In genomic region chr6:129557298-129558023, GRCm38 (mm10) we compare ENCODE assay signal across 14 mouse cellular contexts. TPM values are rescaled to one million over a fixed set of nuclear protein-coding genes. Genes with fewer than 3 reads are reported as not detected.
DNase-seq lines count a peak whose midpoint lies in the region; ATAC-seq lines count a peak whose summit lies in the region.
"Had no signal": no experiment of that assay in that cellular context is flagged by ENCODE, and none has a peak within 500 bp of the region (broad histone marks: within the 10 kb centered on the region; RNA-seq: fewer than 3 reads in every experiment).

No protein-coding gene starts in this region.

- H3K4me1 ChIP-seq in kidney, embryonic 16.5 days (ENCODE audit: insufficient read depth, low read length): no peaks in the 10 kb centered on the region
- H3K4me1 ChIP-seq in forebrain, embryonic 16.5 days (replicated peaks; ENCODE audit: control insufficient read depth, insufficient read depth, low read length): 0 out of 2 replicates have a peak, but pooled peaks cover 2% of the 10 kb centered on the region
- H3K4me1 ChIP-seq in liver, embryonic 16.5 days (ENCODE audit: control insufficient read depth, low read depth, low read length): peaks cover 9% of the 10 kb centered on the region; the same call in 1 of the 2 replicates
- no peaks in the 10 kb centered on the region for H3K4me1 ChIP-seq in stomach, embryonic 14.5 days (ENCODE audit: control insufficient read depth, insufficient read depth, low read length)
- H3K4me1 ChIP-seq: heart, embryonic 10.5 days had no signal

- no peaks in the 10 kb centered on the region for H3K9me3 ChIP-seq in kidney, embryonic 16.5 days (ENCODE audit: low read length)
- H3K9me3 ChIP-seq in forebrain, embryonic 16.5 days (ENCODE audit: control insufficient read depth, low read length): no peaks in the 10 kb centered on the region
- H3K9me3 ChIP-seq in liver, embryonic 16.5 days (replicated peaks; ENCODE audit: control insufficient read depth, low read length): no peaks in the 10 kb centered on the region
- no peaks in the 10 kb centered on the region for H3K9me3 ChIP-seq in stomach, embryonic 14.5 days (ENCODE audit: control insufficient read depth, low read depth, low read length)
- H3K9me3 ChIP-seq: heart, embryonic 10.5 days had no signal

- no peak overlapping the region for H3K4me2 ChIP-seq in kidney, embryonic 16.5 days (replicated peaks; ENCODE audit: low read depth, low read length)
- no peak overlapping the region for H3K4me2 ChIP-seq in forebrain, embryonic 16.5 days (ENCODE audit: low read length)
- H3K4me2 ChIP-seq in liver, embryonic 16.5 days (ENCODE audit: low read depth, low read length): no peak overlapping the region
- H3K4me2 ChIP-seq in stomach, embryonic 14.5 days (replicated peaks; ENCODE audit: low read depth, low read length): no peak overlapping the region

- DNase-seq in kidney, postnatal 4 days: no peak
- DNase-seq in thymus, postnatal 0 days (ENCODE audit: low spot score): no peak
- DNase-seq in cerebellum, postnatal 4 days (ENCODE audit: low spot score in 2 of 2): no peak
- no peak for DNase-seq in layer of hippocampus, adult 11-12 months (ENCODE audit: low spot score)
- DNase-seq: cerebellum, adult 11 months; kidney, postnatal 36 days; thymus, adult 2 months had no signal

- H3K27ac ChIP-seq in kidney, embryonic 16.5 days (ENCODE audit: low read length): 0 out of 2 replicates have a peak overlapping the region, but pooled peaks have one; percentile 24
- no peak overlapping the region for H3K27ac ChIP-seq in forebrain, embryonic 16.5 days (ENCODE audit: low read length)
- no peak overlapping the region for H3K27ac ChIP-seq in liver, embryonic 16.5 days (ENCODE audit: low read length)
- no peak overlapping the region for H3K27ac ChIP-seq in stomach, embryonic 14.5 days (ENCODE audit: low read length)
- H3K27ac ChIP-seq: heart, embryonic 10.5 days had no signal

- H3K9ac ChIP-seq in kidney, embryonic 16.5 days (replicated peaks; ENCODE audit: low read length): no peak overlapping the region
- H3K9ac ChIP-seq in forebrain, embryonic 16.5 days (replicated peaks; ENCODE audit: low read depth, low read length): no peak overlapping the region
- no peak overlapping the region for H3K9ac ChIP-seq in liver, embryonic 16.5 days (ENCODE audit: low read depth, low read length)
- H3K9ac ChIP-seq in stomach, embryonic 14.5 days (replicated peaks; ENCODE audit: low read depth, low read length): no peak overlapping the region

- no peaks in the 10 kb centered on the region for H3K36me3 ChIP-seq in kidney, embryonic 16.5 days (ENCODE audit: insufficient read depth, low read length)
- no peaks in the 10 kb centered on the region for H3K36me3 ChIP-seq in forebrain, embryonic 16.5 days (ENCODE audit: control insufficient read depth, insufficient read depth)
- no peaks in the 10 kb centered on the region for H3K36me3 ChIP-seq in liver, embryonic 16.5 days (ENCODE audit: control insufficient read depth, insufficient read depth)
- H3K36me3 ChIP-seq in stomach, embryonic 14.5 days (ENCODE audit: control insufficient read depth, insufficient read depth, low read length): no peaks in the 10 kb centered on the region
- H3K36me3 ChIP-seq: heart, embryonic 10.5 days had no signal

- H3K27me3 ChIP-seq in kidney, embryonic 16.5 days (ENCODE audit: insufficient read depth, low read length): no peaks in the 10 kb centered on the region
- H3K27me3 ChIP-seq in forebrain, embryonic 16.5 days (replicated peaks; ENCODE audit: control insufficient read depth, insufficient read depth, low read length): no peaks in the 10 kb centered on the region
- no peaks in the 10 kb centered on the region for H3K27me3 ChIP-seq in liver, embryonic 16.5 days (ENCODE audit: control insufficient read depth, insufficient read depth, low read depth, low read length)
- H3K27me3 ChIP-seq in stomach, embryonic 14.5 days (ENCODE audit: control insufficient read depth, insufficient read depth, low read length): no peaks in the 10 kb centered on the region

- peak; percentile 89 for ATAC-seq in kidney, embryonic 16.5 days (ENCODE audit: low FRiP score, low TSS enrichment)
- ATAC-seq in forebrain, embryonic 16.5 days: peak; percentile 61
- ATAC-seq in liver, embryonic 16.5 days (ENCODE audit: low read depth): peak; percentile 82
- peak; percentile 81 for ATAC-seq in stomach, embryonic 14.5 days (ENCODE audit: insufficient number of reproducible peaks, insufficient read depth, low FRiP score, low read depth)

- H3K4me3 ChIP-seq in kidney, embryonic 16.5 days (ENCODE audit: low read length): no peak overlapping the region
- no peak overlapping the region for H3K4me3 ChIP-seq in forebrain, embryonic 16.5 days (replicated peaks; ENCODE audit: low read length)
- no peak overlapping the region for H3K4me3 ChIP-seq in liver, embryonic 16.5 days (ENCODE audit: low read depth, low read length)
- H3K4me3 ChIP-seq in stomach, embryonic 14.5 days (ENCODE audit: low read depth, low read length): no peak overlapping the region
- H3K4me3 ChIP-seq: erythroblast, embryonic 14.5 days; heart, embryonic 10.5 days had no signal

RNA-seq across cellular contexts. Expression of gene Klre1, which starts 20.2 kb away (rescaled TPM):
- not detected in 2 replicates for polyA plus RNA-seq in kidney, embryonic 16.5 days (2015; fragmentation: Nextera tagmentation; extraction: Ambion mirVana)
- polyA plus RNA-seq in forebrain, embryonic 16.5 days (2015; fragmentation: Nextera tagmentation; extraction: Ambion mirVana): not detected in 2 replicates
- 0.13 TPM in 1 of 2 replicates, not detected in the other for polyA plus RNA-seq in liver, embryonic 16.5 days (2015; fragmentation: Nextera tagmentation; extraction: Ambion mirVana)
- not detected in 2 replicates for polyA plus RNA-seq in stomach, embryonic 14.5 days (2014; fragmentation: Nextera tagmentation; extraction: Ambion mirVana)
- 0.45 and 0.74 TPM in 2 replicates for polyA plus RNA-seq in thymus, postnatal 0 days (2015; fragmentation: Nextera tagmentation; extraction: Ambion mirVana)
- polyA plus RNA-seq: erythroblast, embryonic 14.5 days; heart, embryonic 10.5 days; limb, embryonic 11.5 days had no signal

RNA-seq across cellular contexts. Expression of gene Gabarapl1, which starts 24.5 kb away (rescaled TPM):
- 74.1 and 77.7 TPM in 2 replicates for polyA plus RNA-seq in kidney, embryonic 16.5 days (2015; fragmentation: Nextera tagmentation; extraction: Ambion mirVana)
- 203 and 217 TPM in 2 replicates for polyA plus RNA-seq in forebrain, embryonic 16.5 days (2015; fragmentation: Nextera tagmentation; extraction: Ambion mirVana)
- 28.4 and 28.6 TPM in 2 replicates for polyA plus RNA-seq in liver, embryonic 16.5 days (2015; fragmentation: Nextera tagmentation; extraction: Ambion mirVana)
- 13.2 and 15.6 TPM in 2 replicates for polyA plus RNA-seq in stomach, embryonic 14.5 days (2014; fragmentation: Nextera tagmentation; extraction: Ambion mirVana)
- 32.0 and 34.1 TPM in 2 replicates for polyA plus RNA-seq in thymus, postnatal 0 days (2015; fragmentation: Nextera tagmentation; extraction: Ambion mirVana)

RNA-seq across cellular contexts. Expression of gene Klrd1, which starts 34.1 kb away (rescaled TPM):
- polyA plus RNA-seq in kidney, embryonic 16.5 days (2015; fragmentation: Nextera tagmentation; extraction: Ambion mirVana): 0.32 and 0.36 TPM in 2 replicates
- not detected in 2 replicates for polyA plus RNA-seq in forebrain, embryonic 16.5 days (2015; fragmentation: Nextera tagmentation; extraction: Ambion mirVana)
- 0.68 and 1.0 TPM in 2 replicates for polyA plus RNA-seq in liver, embryonic 16.5 days (2015; fragmentation: Nextera tagmentation; extraction: Ambion mirVana)
- 0.29 and 0.69 TPM in 2 replicates for polyA plus RNA-seq in stomach, embryonic 14.5 days (2014; fragmentation: Nextera tagmentation; extraction: Ambion mirVana)
- polyA plus RNA-seq in thymus, postnatal 0 days (2015; fragmentation: Nextera tagmentation; extraction: Ambion mirVana): 9.1 and 12.2 TPM in 2 replicates
- polyA plus RNA-seq: erythroblast, embryonic 14.5 days; heart, embryonic 10.5 days; limb, embryonic 11.5 days had no signal

RNA-seq across cellular contexts. Expression of gene Tmem52b, which starts 45.1 kb away (rescaled TPM):
- 61.5 and 63.1 TPM in 2 replicates for polyA plus RNA-seq in kidney, embryonic 16.5 days (2015; fragmentation: Nextera tagmentation; extraction: Ambion mirVana)
- 0.09 TPM in 1 of 2 replicates, not detected in the other for polyA plus RNA-seq in forebrain, embryonic 16.5 days (2015; fragmentation: Nextera tagmentation; extraction: Ambion mirVana)
- 0.04 TPM in 1 of 2 replicates, not detected in the other for polyA plus RNA-seq in liver, embryonic 16.5 days (2015; fragmentation: Nextera tagmentation; extraction: Ambion mirVana)
- polyA plus RNA-seq in stomach, embryonic 14.5 days (2014; fragmentation: Nextera tagmentation; extraction: Ambion mirVana): not detected in 2 replicates
- not detected in 2 replicates for polyA plus RNA-seq in thymus, postnatal 0 days (2015; fragmentation: Nextera tagmentation; extraction: Ambion mirVana)
- polyA plus RNA-seq: erythroblast, embryonic 14.5 days; heart, embryonic 10.5 days; limb, embryonic 11.5 days; thymus, adult 2 months had no signal

RNA-seq across cellular contexts. Expression of gene Olr1, which starts 50.5 kb away (rescaled TPM):
- polyA plus RNA-seq in kidney, embryonic 16.5 days (2015; fragmentation: Nextera tagmentation; extraction: Ambion mirVana): not detected in 2 replicates
- not detected in 2 replicates for polyA plus RNA-seq in forebrain, embryonic 16.5 days (2015; fragmentation: Nextera tagmentation; extraction: Ambion mirVana)
- 1.2 and 1.3 TPM in 2 replicates for polyA plus RNA-seq in liver, embryonic 16.5 days (2015; fragmentation: Nextera tagmentation; extraction: Ambion mirVana)
- not detected in 2 replicates for polyA plus RNA-seq in stomach, embryonic 14.5 days (2014; fragmentation: Nextera tagmentation; extraction: Ambion mirVana)
- 0.09 and 0.12 TPM in 2 replicates for polyA plus RNA-seq in thymus, postnatal 0 days (2015; fragmentation: Nextera tagmentation; extraction: Ambion mirVana)
- polyA plus RNA-seq: erythroblast, embryonic 14.5 days; limb, embryonic 11.5 days had no signal
